Mouse (Mus musculus) mature B cell (primary cell): ENCODE results near the gene Olfr665.
"Not testable (repeated sequence)": the region's sequence is repeated elsewhere in the genome, so short reads cannot be mapped to it uniquely, and the experiment has no call there.

Experiments used
- in situ Hi-C: fragments of 300-500 bp; cut with MboI; formaldehyde crosslinking; loops from 2 replicates; pipeline ENCODE4 v1.14.3; 2019

The Olfr665 gene

DNA sequence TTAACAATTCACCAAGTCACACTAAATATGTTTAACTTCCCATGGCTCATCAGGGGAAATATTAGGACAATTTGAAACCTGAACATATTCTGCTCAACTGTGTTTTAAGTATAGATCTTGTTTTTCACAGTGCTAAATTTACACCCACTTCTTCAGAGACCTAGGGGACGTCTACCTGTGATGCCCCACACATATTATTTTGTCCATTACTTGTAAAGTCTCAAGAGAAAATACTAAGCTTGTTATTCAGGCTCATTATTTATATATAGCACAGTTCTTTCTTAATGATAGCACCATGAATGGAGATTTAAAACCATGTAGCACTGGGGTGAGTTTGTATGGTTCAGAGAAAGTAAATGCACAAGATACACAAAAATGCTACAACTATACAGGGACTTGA, at the start of gene Olfr665:
Olfr665 (plus strand) TSS at position 301 of the 400 bp plus-strand sequence.
- in situ Hi-C loops = no loop called here

DNA sequence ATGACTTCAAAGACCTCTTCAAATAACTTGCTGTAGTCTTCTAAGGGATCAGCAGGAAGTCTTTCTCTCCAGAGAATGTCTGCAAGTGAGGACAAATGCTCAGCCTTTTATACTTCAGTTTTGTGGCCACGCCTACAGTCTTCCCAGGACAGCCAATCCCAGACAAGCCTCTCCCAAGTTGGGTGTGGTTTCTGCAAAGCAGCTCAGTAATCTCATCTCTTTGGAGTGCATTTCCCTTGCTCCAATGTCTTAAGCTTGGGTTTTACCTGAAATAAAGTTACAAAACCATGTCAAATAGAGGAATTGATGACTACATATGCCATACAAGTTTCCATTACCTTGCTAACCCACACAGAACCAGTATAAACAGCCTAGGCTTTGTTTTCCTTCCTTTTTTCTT, 35.3 kb upstream of the Olfr665 start, which contains the start of gene Usp17lb:
Usp17lb (minus strand) TSS at position 101 of the 400 bp plus-strand sequence.
- in situ Hi-C loops = no loop called here

DNA sequence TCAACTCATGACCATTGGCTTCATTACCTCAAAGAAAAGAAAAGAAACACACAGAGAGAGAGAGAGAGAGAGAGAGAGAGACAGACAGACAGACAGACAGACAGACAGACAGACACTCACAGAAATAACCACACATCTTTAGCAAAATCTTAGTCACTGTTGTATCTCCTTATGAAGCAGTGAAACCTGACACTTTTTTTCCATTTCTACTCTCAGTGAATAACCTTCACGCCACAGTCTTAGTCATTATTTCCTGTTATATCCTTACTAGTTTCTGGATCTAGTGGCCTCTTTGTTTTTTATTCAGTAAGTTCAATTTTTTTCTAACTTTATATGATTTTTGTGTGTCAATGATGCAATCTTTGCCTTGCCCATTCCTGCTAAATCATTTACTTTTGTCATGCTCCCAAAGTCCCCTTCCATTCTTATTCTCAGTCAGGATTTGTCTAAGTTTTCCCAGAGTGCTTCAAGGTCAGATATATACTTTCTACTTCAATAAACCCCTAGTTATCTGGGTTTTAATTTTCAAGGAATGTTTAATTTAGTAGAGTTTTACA, 34.0 kb upstream of the Olfr665 start:
- in situ Hi-C loops = no loop called here

DNA sequence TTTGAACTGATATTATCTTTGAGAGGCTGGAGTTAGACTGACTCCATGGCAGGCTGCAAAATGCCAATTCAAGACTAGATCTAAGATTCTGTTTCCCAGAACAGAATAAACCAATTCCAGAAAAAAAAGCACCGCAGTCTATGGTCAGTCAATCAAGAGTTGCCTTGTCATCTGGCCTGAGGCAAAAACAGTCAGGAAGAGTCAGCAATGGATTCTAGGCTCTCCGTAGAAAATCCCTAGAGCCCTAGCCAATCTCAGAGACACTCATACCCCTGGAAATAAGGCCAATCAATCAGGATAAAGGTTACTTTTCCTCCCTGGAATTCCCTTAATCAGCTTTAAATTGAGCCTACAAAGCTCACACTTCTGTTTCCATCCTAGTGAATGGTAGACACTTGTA, 26.3 kb upstream of the Olfr665 start:
- in situ Hi-C loops = not testable (repeated sequence)

DNA sequence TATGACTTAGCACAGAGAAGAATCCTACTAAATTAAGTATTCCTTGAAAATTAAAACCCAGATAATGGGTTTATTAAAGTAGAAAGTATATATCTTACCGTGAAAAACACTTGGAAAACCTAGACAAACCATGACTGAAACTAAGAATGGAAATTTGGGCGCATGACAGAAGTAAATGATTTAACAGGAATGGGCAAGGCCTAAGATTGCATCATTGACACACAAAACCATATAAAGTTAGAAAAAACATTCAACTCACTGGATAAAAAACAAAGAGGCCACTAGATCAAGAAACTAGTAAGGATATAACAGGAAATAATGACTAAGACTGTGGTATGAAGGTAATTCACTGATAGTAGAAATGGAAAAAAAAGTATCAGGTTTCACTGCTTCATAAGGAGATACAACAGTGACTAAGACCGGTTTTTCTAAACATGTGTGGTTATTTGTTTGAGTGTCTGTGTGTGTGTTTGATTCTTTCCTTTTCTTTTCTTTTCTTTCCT, 22.5 kb upstream of the Olfr665 start:
- in situ Hi-C loops = no loop called here

DNA sequence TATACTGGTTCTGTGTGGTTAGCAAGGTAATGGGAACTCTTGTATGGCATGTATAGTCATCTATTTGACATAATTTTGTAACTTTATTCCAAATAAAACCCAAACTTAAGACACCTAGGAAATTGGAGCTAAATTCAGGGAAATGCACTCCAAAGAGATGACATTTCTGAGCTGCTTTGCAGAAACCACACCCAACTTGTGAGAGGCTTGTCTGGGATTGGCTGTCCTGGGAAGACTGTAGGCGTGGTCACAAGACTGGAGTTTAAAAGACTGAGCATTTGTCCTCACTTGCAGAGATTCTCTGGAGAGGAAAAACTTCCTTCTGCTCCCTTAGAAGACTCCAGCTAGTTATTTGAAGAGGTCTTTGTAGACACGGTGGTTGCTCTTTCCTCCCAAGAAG, 21.1 kb upstream of the Olfr665 start, which contains the start of gene Usp17la:
Usp17la (plus strand) TSS at position 301 of the 400 bp plus-strand sequence.
- in situ Hi-C loops = not testable (repeated sequence)

DNA sequence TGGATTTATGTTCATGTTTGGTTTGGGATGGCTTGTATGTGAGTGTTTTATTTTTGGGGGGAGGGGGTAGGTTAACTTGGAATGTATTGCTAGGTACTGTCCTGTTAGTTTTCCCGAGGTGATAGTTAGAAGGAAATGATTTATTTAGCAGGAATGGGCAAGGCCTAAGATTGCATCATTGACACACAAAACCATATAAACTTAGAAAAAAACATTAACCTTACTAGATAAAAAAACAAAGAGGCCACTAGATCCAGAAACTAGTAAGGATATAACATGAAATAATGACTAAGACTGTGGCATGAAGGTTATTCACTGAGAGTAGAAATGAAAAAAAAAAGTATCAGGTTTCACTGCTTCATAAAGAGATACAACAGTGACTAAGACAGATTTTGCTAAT, 20.1 kb upstream of the Olfr665 start:
- in situ Hi-C loops = no loop called here

DNA sequence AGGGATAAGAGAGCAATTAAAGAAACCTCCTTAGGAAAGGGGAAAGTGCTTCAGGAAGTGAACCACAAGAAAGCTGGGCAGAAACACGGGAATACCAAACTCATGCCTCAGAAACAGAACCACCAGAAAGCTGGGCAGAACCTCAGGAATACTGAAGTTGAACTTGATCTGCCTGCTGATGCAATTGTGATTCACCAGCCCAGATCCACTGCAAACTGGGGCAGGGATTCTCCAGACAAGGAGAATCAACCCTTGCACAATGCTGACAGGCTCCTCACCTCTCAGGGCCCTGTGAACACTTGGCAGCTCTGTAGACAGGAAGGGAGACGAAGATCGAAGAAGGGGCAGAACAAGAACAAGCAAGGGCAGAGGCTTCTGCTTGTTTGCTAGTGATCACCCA, 16.4 kb upstream of the Olfr665 start:
- in situ Hi-C loops = no loop called here

DNA sequence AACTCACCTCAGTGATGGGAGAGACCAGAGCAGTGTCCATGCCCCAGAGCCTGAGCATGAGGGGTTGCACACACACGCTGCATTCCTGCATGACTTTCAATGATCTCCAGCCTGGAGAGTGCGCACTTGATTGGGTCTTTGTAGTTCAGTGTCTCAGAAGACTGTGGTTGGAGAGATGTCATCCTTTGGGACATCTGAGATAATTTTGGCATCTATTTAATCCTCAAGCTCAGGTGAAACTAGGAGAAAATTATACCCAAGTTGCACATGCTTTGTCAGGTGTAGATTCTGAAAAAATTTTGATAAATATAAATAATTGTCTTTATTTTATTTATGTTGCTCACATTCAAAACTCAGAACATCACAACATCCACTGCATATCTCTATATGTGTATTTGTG, 18.0 kb downstream of the Olfr665 start, which contains the start of gene Olfr666:
Olfr666 (minus strand) TSS at position 101 of the 400 bp plus-strand sequence.
- in situ Hi-C loops = no loop called here

DNA sequence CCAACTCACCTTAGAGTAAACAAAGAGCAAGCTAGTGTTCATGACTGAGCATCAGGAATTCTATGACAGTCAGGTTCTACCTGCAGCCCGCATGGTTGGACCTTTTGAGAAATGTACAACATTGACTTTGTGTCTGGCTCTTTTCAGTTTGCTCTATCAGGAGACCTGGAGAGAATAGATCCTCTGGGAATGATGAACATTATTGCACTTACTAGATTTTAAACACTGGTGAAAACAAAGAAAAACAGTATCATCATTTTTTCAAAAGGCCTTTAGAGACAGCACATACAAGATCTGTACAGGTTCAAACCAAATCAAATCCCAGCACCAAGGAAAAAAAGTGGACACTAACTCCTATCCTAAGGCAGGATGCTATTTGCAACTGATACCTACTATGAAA, 43.6 kb downstream of the Olfr665 start, which contains the start of gene Olfr667:
Olfr667 (minus strand) TSS at position 101 of the 400 bp plus-strand sequence.
- in situ Hi-C loops = no loop called here

DNA sequence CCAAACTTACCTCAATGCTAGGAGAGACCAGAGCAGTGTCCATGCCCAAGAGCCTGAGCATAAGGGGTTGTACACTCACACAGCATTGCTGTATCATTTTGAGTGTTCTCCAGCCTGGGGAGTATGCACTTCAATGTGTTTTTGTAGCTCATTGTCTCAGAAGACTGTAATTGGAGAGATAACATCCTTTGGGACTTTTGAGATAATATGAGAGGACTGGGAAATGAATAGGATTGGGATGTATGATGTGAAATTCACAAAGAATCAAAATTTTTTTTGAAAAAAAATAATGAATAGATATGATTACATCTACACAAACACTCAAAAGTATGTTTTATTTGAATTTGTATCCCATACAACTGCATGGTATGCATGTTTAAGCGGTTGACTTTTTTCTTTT, 50.1 kb downstream of the Olfr665 start, which contains the start of gene Olfr668:
Olfr668 (minus strand) TSS at position 101 of the 400 bp plus-strand sequence.
- in situ Hi-C loops = no loop called here
